Mouse (Mus musculus) midbrain, embryonic 10.5 days (tissue): Measurements from ENCODE around the gene Sprr2a2. TPM values are rescaled to one million over a fixed set of nuclear protein-coding genes. Genes with fewer than 3 reads are reported as not detected.

Experiments used
- polyA plus RNA-seq: library from polyadenylated mRNA; unstranded; fragments of >200 nt; fragmentation: Nextera tagmentation; extraction: Ambion mirVana; gene quantifications from 2 replicates; pipeline ENCODE4 v1.2.1, GENCODE M21; 2016

Sprr2a2 gene
- polyA plus RNA-seq, 1 experiment from 2014 or later: not detected

Other genes with a start within 250 kb of the Sprr2a2 start
- not detected in 2 replicates for gene Pglyrp3, start 201.3 kb upstream of the Sprr2a2 start, polyA plus RNA-seq
- gene Lor, start 132.8 kb upstream of the Sprr2a2 start, polyA plus RNA-seq: 0.46 and 0.77 TPM in 2 replicates
- gene Prr9, start 92.0 kb upstream of the Sprr2a2 start, polyA plus RNA-seq: not detected in 2 replicates
- gene Lelp1, start 73.2 kb upstream of the Sprr2a2 start, polyA plus RNA-seq: not detected in 2 replicates
- gene Sprr2a1, start 121 bp upstream of the Sprr2a2 start, polyA plus RNA-seq: not detected in 2 replicates
- gene Sprr2a3, start 69.5 kb downstream of the Sprr2a2 start, polyA plus RNA-seq: not detected in 2 replicates
- not detected in 2 replicates for gene Sprr2b, start 100.7 kb downstream of the Sprr2a2 start, polyA plus RNA-seq
- gene Sprr2d, start 123.2 kb downstream of the Sprr2a2 start, polyA plus RNA-seq: not detected in 2 replicates
- gene Sprr2e, start 136.2 kb downstream of the Sprr2a2 start, polyA plus RNA-seq: not detected in 2 replicates
- not detected in 2 replicates for gene Sprr2f, start 149.3 kb downstream of the Sprr2a2 start, polyA plus RNA-seq
- gene Sprr2h, start 169.8 kb downstream of the Sprr2a2 start, polyA plus RNA-seq: not detected in 2 replicates
- not detected in 2 replicates for gene Sprr2i, start 192.1 kb downstream of the Sprr2a2 start, polyA plus RNA-seq
- not detected in 2 replicates for gene Sprr2j-ps, start 202.2 kb downstream of the Sprr2a2 start, polyA plus RNA-seq
- gene Gm9774, start 213.5 kb downstream of the Sprr2a2 start, polyA plus RNA-seq: 9.1 and 11.4 TPM in 2 replicates
- not detected in 2 replicates for gene Sprr2k, start 216.7 kb downstream of the Sprr2a2 start, polyA plus RNA-seq
- gene Sprr1b, start 222.9 kb downstream of the Sprr2a2 start, polyA plus RNA-seq: not detected in 2 replicates
- not detected in 2 replicates for gene Sprr3, start 242.8 kb downstream of the Sprr2a2 start, polyA plus RNA-seq